Mouse (Mus musculus) hindbrain, embryonic 12.5 days (tissue): Measurements from ENCODE around the gene Gm26938. TPM values are rescaled to one million over a fixed set of nuclear protein-coding genes. Genes with fewer than 3 reads are reported as not detected.

Experiments used
- ATAC-seq: fragments of 200-750 bp; cut with Nextera tagmentation; 2 replicates; pipeline ENCODE4 v1.8.0; 2017; ENCODE audit warnings: moderate TSS enrichment; ENCODE audit not compliant: low FRiP score
- H3K27ac ChIP-seq: fragments of 300-500 bp; sonication (generic); 2 replicates; pipeline ENCODE4 v1.5.1; 2016; ENCODE audit warnings: mild to moderate bottlenecking
- H3K27me3 ChIP-seq: fragments of 300-500 bp; sonication (generic); 2 replicates; pipeline ENCODE4 v1.6.1; 2016; ENCODE audit warnings: mild to moderate bottlenecking
- H3K36me3 ChIP-seq: fragments of 300-500 bp; sonication (generic); 2 replicates; pipeline ENCODE4 v1.6.1; 2016; ENCODE audit warnings: mild to moderate bottlenecking
- H3K4me1 ChIP-seq: fragments of 300-500 bp; sonication (generic); 2 replicates; pipeline ENCODE4 v1.6.1; 2016
- H3K4me2 ChIP-seq: fragments of 300-500 bp; sonication (generic); replicated peaks from 2 replicates; pipeline ENCODE4 v1.6.1; 2016; ENCODE audit warnings: mild to moderate bottlenecking
- H3K4me3 ChIP-seq: fragments of 300-500 bp; sonication (generic); 2 replicates; pipeline ENCODE4 v1.5.1; 2016; ENCODE audit warnings: mild to moderate bottlenecking
- H3K9ac ChIP-seq: fragments of 300-500 bp; sonication (generic); 2 replicates; pipeline ENCODE4 v1.6.1; 2016; ENCODE audit warnings: mild to moderate bottlenecking, moderate library complexity
- H3K9me3 ChIP-seq: fragments of 300-500 bp; sonication (generic); replicated peaks from 2 replicates; pipeline ENCODE4 v1.6.1; 2016; ENCODE audit warnings: mild to moderate bottlenecking
- WGBS: fragments of 180-500 bp; shearing (Covaris S2); methylation state at CpG from one replicate; pipeline ENCODE4 v1.1.7; 2016; 5-methylcytosine and 5-hydroxymethylcytosine counted together
- polyA plus RNA-seq: library from polyadenylated mRNA; unstranded; fragments of >200 nt; fragmentation: Nextera tagmentation; extraction: Ambion mirVana; gene quantifications from 2 replicates; pipeline ENCODE4 v1.2.1, GENCODE M21; 2016

The Gm26938 gene
- polyA plus RNA-seq, 1 experiment from 2014 or later = not detected

- Histone ChIP-seq H3K36me3 (peaks cover 24% of the 10 kb centered on the region), H3K4me3 (no peak overlapping the region), H3K27me3 (peaks cover 55% of the 10 kb centered on the region), H3K27ac (0 out of 2 replicates have a peak overlapping the region, but pooled peaks have one; percentile 23), H3K9ac (peak overlapping the region; percentile 56; the same call in 1 of the 2 replicates), H3K4me2 (peak overlapping the region; percentile 57; the same call in 1 of the 2 replicates), H3K9me3 (no peaks in the 10 kb centered on the region), H3K4me1 (peaks cover 62% of the 10 kb centered on the region)
- no peak for ATAC-seq
- WGBS = 92% methylated on average over 9 of the region's 9 CpGs
Observed at GRCm38 (mm10) chr5:139799041-139799440, 27.2 kb downstream of the Gm26938 start.

GRCm38 (mm10) chr5:139798168-139798900 is 27.9 kb downstream of the Gm26938 start:
- peak; percentile 76 for ATAC-seq
- Histone ChIP-seq H3K4me3 (peak overlapping the region; percentile 28), H3K4me2 (peak overlapping the region; percentile 57), H3K27me3 (peaks cover 60% of the 10 kb centered on the region), H3K27ac (peak overlapping the region; percentile 95), H3K9me3 (no peaks in the 10 kb centered on the region), H3K4me1 (peaks cover 55% of the 10 kb centered on the region), H3K36me3 (peaks cover 24% of the 10 kb centered on the region), H3K9ac (peak overlapping the region; percentile 56)
- 30% methylated on average over 12 of the region's 12 CpGs for WGBS

- Histone ChIP-seq H3K9ac (peak overlapping the region; percentile 56), H3K9me3 (no peaks in the 10 kb centered on the region), H3K36me3 (peaks cover 24% of the 10 kb centered on the region), H3K27ac (peak overlapping the region; percentile 95), H3K4me2 (peak overlapping the region; percentile 57), H3K27me3 (peaks cover 63% of the 10 kb centered on the region), H3K4me3 (peak overlapping the region; percentile 28), H3K4me1 (peaks cover 55% of the 10 kb centered on the region)
- WGBS = 15% methylated on average over 11 of the region's 11 CpGs
- ATAC-seq = peak; percentile 92
Observed at GRCm38 (mm10) chr5:139797473-139798167, 28.6 kb downstream of the Gm26938 start.

- Histone ChIP-seq H3K4me3 (no peak overlapping the region), H3K4me1 (peaks cover 62% of the 10 kb centered on the region), H3K36me3 (peaks cover 22% of the 10 kb centered on the region), H3K4me2 (peak overlapping the region; percentile 57), H3K9ac (no peak overlapping the region), H3K9me3 (no peaks in the 10 kb centered on the region), H3K27ac (peak overlapping the region; percentile 95), H3K27me3 (peaks cover 64% of the 10 kb centered on the region)
- WGBS = 15% methylated on average over 13 of the region's 13 CpGs
- peak; percentile 13 for ATAC-seq
Observed at GRCm38 (mm10) chr5:139796900-139797299, 29.3 kb downstream of the Gm26938 start.

GRCm38 (mm10) chr5:139796001-139796620 is 30.1 kb downstream of the Gm26938 start:
- Histone ChIP-seq H3K27me3 (peaks cover 57% of the 10 kb centered on the region), H3K4me2 (no peak overlapping the region), H3K36me3 (peaks cover 16% of the 10 kb centered on the region), H3K9ac (no peak overlapping the region), H3K4me1 (peaks cover 65% of the 10 kb centered on the region), H3K4me3 (no peak overlapping the region), H3K9me3 (no peaks in the 10 kb centered on the region), H3K27ac (peak overlapping the region; percentile 95; the same call in 1 of the 2 replicates)
- 84% methylated on average over 9 of the region's 9 CpGs for WGBS
- no peak for ATAC-seq

- no peak for ATAC-seq
- Histone ChIP-seq H3K36me3 (peaks cover 4% of the 10 kb centered on the region), H3K9me3 (no peaks in the 10 kb centered on the region), H3K9ac (no peak overlapping the region), H3K4me3 (no peak overlapping the region), H3K4me2 (no peak overlapping the region), H3K27me3 (peaks cover 45% of the 10 kb centered on the region), H3K4me1 (peaks cover 64% of the 10 kb centered on the region), H3K27ac (peak overlapping the region; percentile 17; the same call in 1 of the 2 replicates)
- 68% methylated on average over 10 of the region's 10 CpGs for WGBS
Observed at GRCm38 (mm10) chr5:139794938-139795337, 31.3 kb downstream of the Gm26938 start.

- Histone ChIP-seq H3K27me3 (peaks cover 37% of the 10 kb centered on the region), H3K4me2 (0 out of 2 replicates have a peak overlapping the region, but pooled peaks have one; percentile 6), H3K4me1 (peaks cover 57% of the 10 kb centered on the region), H3K27ac (no peak overlapping the region), H3K9me3 (no peaks in the 10 kb centered on the region), H3K36me3 (no peaks in the 10 kb centered on the region), H3K9ac (no peak overlapping the region), H3K4me3 (no peak overlapping the region)
- WGBS = 96% methylated on average over 5 of the region's 5 CpGs
- ATAC-seq = no peak
Observed at GRCm38 (mm10) chr5:139794137-139794536, 32.1 kb downstream of the Gm26938 start.

- no peak for ATAC-seq
- 71% methylated on average over 11 of the region's 11 CpGs for WGBS
- H3K9ac ChIP-seq = no peak overlapping the region
- peaks cover 34% of the 10 kb centered on the region for H3K27me3 ChIP-seq
- no peaks in the 10 kb centered on the region for H3K9me3 ChIP-seq
- no peaks in the 10 kb centered on the region for H3K36me3 ChIP-seq
- H3K4me2 ChIP-seq = peak overlapping the region; percentile 6; the same call in 1 of the 2 replicates
- no peak overlapping the region for H3K27ac ChIP-seq
- peaks cover 51% of the 10 kb centered on the region for H3K4me1 ChIP-seq
- H3K4me3 ChIP-seq = no peak overlapping the region
Observed at GRCm38 (mm10) chr5:139793338-139794089, 32.7 kb downstream of the Gm26938 start.

- Histone ChIP-seq H3K9me3 (no peaks in the 10 kb centered on the region), H3K4me1 (peaks cover 45% of the 10 kb centered on the region), H3K9ac (no peak overlapping the region), H3K36me3 (no peaks in the 10 kb centered on the region), H3K4me3 (no peak overlapping the region), H3K4me2 (no peak overlapping the region; the same call in 1 of the 2 replicates), H3K27ac (no peak overlapping the region), H3K27me3 (peaks cover 34% of the 10 kb centered on the region)
- 69% methylated on average over 3 of the region's 3 CpGs for WGBS
- ATAC-seq = no peak
Observed at GRCm38 (mm10) chr5:139792966-139793337, 33.3 kb downstream of the Gm26938 start.

GRCm38 (mm10) chr5:139792159-139792775 is 33.9 kb downstream of the Gm26938 start:
- H3K4me1 ChIP-seq = peaks cover 38% of the 10 kb centered on the region
- WGBS = 29% methylated on average over 11 of the region's 11 CpGs

More at GRCm38 (mm10) chr5:139792159-139792775, 33.9 kb downstream of the Gm26938 start:
- Histone ChIP-seq H3K4me3 (peak overlapping the region; percentile 87), H3K4me2 (peak overlapping the region; percentile 100), H3K36me3 (no peaks in the 10 kb centered on the region), H3K27ac (no peak overlapping the region), H3K27me3 (peaks cover 34% of the 10 kb centered on the region), H3K9ac (peak overlapping the region; percentile 82), H3K9me3 (no peaks in the 10 kb centered on the region)
- no peak for ATAC-seq
